Mouse (Mus musculus) liver, adult 2 months (tissue): Measurements from ENCODE around the gene Gm20708.

Source experiments
- CTCF ChIP-seq: fragments of 200-500 bp; IDR thresholded peaks from 2 replicates; pipeline ENCODE4 v1.5.1; 2011; ENCODE audit warnings: low read depth, low read length, control low read depth
- POLR2A ChIP-seq: fragments of 200-500 bp; IDR thresholded peaks from 2 replicates; pipeline ENCODE4 v1.6.1; 2011; ENCODE audit warnings: low read length, control low read depth; ENCODE audit not compliant: insufficient read depth; ENCODE audit errors: extremely low read depth

GRCm38 (mm10) chr11:117772352-117772751 lies 37.1 kb upstream of the Gm20708 start:
- TF ChIP-seq CTCF (no peak), POLR2A (no peak)
